Mouse (Mus musculus) monocyte, adult 5-6 weeks (primary cell): ENCODE data around the gene Rer1. TPM values are rescaled to one million over a fixed set of nuclear protein-coding genes. Genes with fewer than 3 reads are reported as not detected.
A peak's percentile ranks its signal among the peaks of the same experiment; 100 is the strongest.

ENCODE experiments used
- ATAC-seq: fragments of 153-309, 156-312 bp; replicated peaks from 2 replicates; pipeline ENCODE4 v1.8.0; 2017; ENCODE audit warnings: mild to moderate bottlenecking; ENCODE audit not compliant: low TSS enrichment, insufficient number of reproducible peaks, severe bottlenecking, poor library complexity, low FRiP score
- total RNA-seq: library from RNA; stranded (forward); fragments of 200-1000, 200-491, 200-594 nt; gene quantifications from 3 replicates; pipeline ENCODE4 v1.2.3, GENCODE M21; 2017

Gene Rer1
- 111 to 130 TPM (median 118 TPM) in 3 replicates for total RNA-seq

- peak; percentile 96 for ATAC-seq
These were observed at the start of gene Rer1, which contains the start of gene Morn1 for GRCm38 (mm10) chr4:155086108-155087024. Gene Rer1 (minus strand): TSS chr4:155086382. Gene Morn1 (plus strand): TSS chr4:155086577.

GRCm38 (mm10) chr4:155134686-155135172 is 48.5 kb upstream of the Rer1 start:
- ATAC-seq = no peak

DNA sequence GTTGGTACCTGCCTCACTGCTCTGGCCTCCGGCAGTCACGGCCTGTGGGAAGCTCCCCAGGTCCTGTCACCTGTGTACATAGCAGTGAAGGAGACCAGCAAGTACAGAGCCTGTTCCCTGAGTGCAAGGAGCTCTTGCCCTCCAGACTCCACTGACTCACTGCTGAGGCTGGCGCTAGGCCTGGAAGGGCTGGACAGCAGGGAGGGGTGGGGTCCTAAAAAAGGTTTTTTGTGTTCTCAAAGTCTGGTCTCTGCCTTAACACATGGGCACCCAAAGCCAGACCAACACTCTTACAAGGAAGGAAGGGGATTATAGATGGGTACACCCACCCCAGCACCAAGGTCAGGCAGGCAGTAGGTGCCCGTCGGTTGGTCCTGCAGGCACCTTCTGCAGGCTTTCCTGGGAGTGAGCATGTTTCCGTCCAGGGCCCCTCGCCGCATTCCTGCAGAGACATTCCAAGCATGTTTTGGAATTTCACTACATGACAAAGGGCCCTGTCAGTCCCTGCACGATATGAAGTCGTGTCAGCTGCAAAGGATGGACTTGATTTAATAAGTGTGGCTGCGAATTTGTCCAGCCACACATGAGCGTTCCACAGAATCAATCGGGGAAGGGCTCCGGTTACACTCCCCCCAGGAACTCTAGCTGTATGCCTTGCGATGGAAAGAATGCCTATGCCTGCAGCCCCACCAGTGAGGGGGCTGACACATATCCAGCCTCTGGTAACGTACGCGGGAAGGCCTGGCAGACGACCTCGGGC is 47.7 kb upstream of the Rer1 start:
- no peak for ATAC-seq

GRCm38 (mm10) chr4:155133188-155133587 is 47.0 kb upstream of the Rer1 start:
- ATAC-seq = no peak

DNA sequence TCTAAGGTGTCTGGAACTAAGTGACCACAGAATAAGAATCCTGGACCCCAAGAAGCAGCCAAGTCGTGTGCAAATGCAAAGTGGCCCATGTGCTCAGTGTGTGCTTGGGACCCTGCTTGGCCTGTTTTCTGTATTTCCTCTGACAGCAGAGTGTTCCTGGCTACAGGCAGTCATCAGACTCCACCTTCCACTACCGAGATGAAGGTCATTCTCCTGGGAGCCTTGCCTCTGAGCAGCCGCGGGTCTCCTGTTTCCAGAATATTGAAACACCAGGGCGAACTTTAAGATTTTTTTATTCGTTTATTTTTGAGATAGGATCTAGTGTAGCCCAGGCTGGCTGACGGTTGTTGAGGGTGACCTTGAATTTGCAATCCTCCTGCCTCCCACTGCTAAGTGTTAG is 44.4 kb upstream of the Rer1 start:
- no peak for ATAC-seq

DNA sequence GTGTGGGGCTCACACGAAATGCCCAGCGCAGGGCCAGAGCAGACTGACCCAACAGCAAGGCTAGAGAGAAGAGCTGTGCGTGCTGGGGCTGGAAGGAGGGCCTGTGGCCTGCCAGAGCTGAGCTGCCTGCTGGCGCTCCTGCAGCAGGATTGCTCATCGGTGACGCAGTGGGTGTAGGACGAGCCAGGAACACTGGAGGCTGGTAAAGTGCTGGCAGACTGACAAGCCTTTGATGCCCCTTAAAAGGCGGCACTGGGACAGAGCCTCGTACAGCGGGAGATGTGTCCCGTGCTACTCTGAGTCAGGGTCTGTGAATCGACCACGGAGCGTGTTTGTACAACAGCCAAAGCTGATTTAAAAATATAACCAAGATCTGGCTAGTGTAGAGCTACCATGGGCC is 43.8 kb upstream of the Rer1 start:
- no peak for ATAC-seq

GRCm38 (mm10) chr4:155129132-155129917 is 43.1 kb upstream of the Rer1 start:
- ATAC-seq = 0 out of 2 replicates have a peak, but pooled peaks have one; percentile 28

GRCm38 (mm10) chr4:155128411-155128810 is 42.2 kb upstream of the Rer1 start:
- ATAC-seq = no peak

DNA sequence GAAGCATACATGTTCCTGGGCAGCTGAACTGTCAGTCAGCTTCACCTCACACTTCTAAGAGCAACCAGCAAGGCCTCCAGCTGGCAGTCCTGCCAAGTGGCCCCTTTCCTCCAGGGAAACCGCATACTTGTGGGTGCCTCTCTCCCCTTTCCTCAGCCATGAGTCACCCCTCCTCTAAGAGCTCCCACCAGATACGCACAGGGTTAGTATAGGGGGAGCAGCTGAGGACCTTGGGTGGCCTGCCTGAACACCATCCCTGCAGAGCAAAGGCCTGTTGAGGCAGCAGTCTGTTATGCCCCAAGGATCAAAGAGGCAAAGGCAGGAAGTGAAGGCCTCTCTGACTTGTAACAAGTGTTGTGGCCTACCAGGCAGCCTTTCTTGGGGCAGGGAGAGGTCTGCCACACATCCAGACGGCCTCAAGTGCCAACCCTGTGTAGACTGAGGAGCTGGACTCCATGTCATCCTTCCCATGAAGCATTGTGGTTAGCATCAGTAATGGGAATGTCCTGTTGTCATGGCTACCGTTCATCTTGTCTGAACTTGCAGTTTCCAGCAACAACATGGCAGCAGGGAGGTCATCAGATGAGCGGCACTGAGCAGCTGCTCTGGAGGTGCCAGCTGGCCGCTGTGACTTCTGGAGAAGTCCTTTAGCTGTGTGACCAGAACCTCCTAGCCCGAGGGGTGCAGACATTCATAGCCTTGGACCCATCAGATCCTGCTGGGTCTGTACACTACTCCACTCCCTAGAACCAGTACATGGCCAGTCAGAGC is 40.6 kb upstream of the Rer1 start:
- no peak for ATAC-seq

GRCm38 (mm10) chr4:155126194-155126593 is 40.0 kb upstream of the Rer1 start:
- no peak for ATAC-seq

DNA sequence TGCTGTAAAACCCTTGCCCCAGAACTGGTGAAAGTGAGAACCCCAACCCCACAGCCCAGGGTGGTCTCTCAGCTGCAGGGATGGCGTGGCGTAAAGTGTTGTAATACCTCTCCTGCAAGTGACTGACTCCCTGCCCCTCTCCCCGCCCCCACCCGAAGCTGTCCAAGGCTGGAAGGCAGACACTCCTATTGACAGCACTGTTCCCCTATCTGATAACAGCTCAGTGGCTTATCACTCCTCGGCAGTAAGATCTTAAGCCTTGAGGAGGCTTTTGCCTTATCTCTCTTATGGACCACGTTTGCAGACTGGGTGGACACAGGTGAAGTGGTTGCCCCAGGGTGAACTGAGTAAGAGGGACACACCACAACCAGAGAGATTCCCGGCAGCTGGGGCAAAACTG is 39.1 kb upstream of the Rer1 start:
- no peak for ATAC-seq

DNA sequence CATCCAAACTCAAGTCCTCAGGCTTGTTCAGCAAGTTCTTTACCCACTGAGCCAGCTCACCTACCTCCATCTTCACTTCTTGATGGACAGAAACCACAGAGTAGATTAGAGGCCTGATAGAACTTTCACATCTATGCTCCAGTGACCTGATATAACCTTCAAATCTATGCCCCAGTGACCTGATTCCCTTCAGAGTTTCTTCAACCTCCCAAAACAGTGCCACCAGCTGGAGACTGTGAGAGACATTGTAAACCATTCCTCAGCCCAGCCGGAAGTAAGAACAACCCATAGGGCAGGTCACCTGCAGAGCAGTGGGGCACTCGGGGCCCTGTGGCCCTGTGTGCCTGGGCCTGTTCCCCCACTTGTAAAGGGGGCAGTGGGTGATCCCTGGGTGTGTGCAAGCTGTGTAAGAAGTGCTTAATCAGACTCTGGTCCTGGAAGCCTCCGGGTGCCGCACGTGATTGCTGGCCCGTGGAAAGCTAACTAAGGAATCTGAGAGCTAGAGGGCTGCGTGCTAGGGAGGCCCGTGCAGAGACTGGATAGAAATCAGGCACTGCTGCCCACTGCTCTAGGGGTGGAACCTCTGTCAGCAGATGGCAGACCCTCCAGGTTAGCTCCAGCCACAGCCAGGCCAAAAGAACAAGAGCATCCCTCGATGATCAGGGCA is 37.8 kb upstream of the Rer1 start:
- ATAC-seq = no peak

GRCm38 (mm10) chr4:155122444-155123040 is 36.4 kb upstream of the Rer1 start:
- ATAC-seq = no peak

GRCm38 (mm10) chr4:155121915-155122443 is 35.8 kb upstream of the Rer1 start:
- ATAC-seq = no peak

GRCm38 (mm10) chr4:155121222-155121621 is 35.0 kb upstream of the Rer1 start:
- no peak for ATAC-seq

- ATAC-seq = no peak
These were observed 34.4 kb upstream of the Rer1 start for GRCm38 (mm10) chr4:155120583-155120982.

DNA sequence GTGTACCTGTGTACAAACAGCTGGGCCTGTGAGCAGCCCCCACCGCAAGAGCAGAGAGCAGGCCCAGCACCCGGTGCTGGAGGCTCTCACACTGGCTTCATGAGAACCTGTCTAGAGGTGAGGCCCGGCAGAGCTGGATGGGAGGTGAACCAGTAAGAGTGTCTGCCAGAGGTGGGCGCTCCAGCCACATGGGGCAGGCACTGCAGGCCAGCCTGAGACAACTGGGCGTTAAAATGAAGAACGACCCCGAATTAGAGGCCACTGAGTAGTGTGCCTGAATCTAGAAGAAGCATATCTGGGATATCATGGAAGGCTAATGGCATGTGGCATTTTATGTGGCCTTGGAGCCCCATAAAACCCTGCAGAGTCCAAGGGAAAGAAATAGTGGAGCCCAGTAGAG is 33.9 kb upstream of the Rer1 start:
- no peak for ATAC-seq
